Mouse (Mus musculus) bone marrow, adult 2 months (tissue): Measurements from ENCODE around the gene Clip2.

ENCODE experiments used
- CTCF ChIP-seq: fragments of 200-500 bp; IDR thresholded peaks from 2 replicates; pipeline ENCODE4 v1.5.1; 2011; ENCODE audit warnings: low read length, control low read depth; ENCODE audit not compliant: control insufficient read depth, insufficient read depth
- POLR2A ChIP-seq: fragments of 200-500 bp; IDR thresholded peaks from 2 replicates; pipeline ENCODE4 v1.6.1; 2011; ENCODE audit warnings: low read depth, mild to moderate bottlenecking, control low read depth, low read length, borderline replicate concordance; ENCODE audit not compliant: control insufficient read depth

GRCm38 (mm10) chr5:134459096-134459495, 93.1 kb downstream of the Clip2 start:
- TF ChIP-seq POLR2A: no peak
- TF ChIP-seq CTCF: no peak
